Mouse (Mus musculus): ENCODE results near the gene Borcs7.

GRCm38 (mm10) chr19:46697840-46698517 is 8.3 kb downstream of the Borcs7 start:
- TF ChIP-seq POLR2A (IDR thresholded peaks at IDR 0.05; ENCODE audit: low read depth, low read length) (no peak), CTCF (IDR thresholded peaks at IDR 0.05; ENCODE audit: extremely low read depth, insufficient read length, insufficient replicate concordance, low read depth, low read length) (no peak)

Data from small intestine, adult 2 months (tissue).